Mouse (Mus musculus): ENCODE measurements at regions not wholly inside any gene's neighbourhood (a gene's known extent, or its start where the extent isn't known, plus 50 kb on each side); places are given as distances from the start of the nearest gene placed in this dataset.

- DNase-seq (ENCODE audit: low spot score) = no peak
Observed at GRCm38 (mm10) chr17:47064592-47065306, 54.4 kb upstream of the Ubr2 start.

GRCm38 (mm10) chr17:47064006-47064405, 53.6 kb upstream of the Ubr2 start:
- no peak for DNase-seq (ENCODE audit: low spot score)

DNA sequence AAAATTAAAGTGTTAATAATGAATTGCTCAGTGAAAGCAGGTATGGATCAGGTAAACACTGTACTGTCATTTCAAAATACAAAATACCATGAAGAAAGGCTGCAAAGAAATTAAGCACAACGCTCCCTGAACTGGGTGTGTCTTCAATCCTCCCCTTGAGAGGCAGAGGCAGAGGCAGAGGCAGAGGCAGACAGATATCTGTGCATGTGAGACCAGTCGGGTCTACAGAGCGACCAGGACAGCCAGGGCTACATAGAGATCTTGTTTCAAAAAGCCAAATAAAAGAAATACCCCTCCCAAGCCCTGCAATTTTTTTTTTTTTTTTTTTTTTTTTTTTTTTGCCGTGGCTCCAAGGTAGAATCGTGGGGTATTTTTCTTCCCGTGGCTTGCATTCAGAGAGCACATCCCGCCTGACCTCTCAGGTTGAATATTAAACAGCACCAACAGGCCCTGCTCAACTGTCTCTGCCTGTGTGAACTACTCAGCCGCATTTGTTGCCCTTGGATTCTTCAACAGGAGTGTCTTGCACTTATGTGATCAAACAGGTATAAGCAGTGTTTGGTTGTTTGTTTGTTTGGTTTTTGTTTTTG, 50.8 kb upstream of the Ubr2 start:
- DNase-seq (ENCODE audit: low spot score) = no peak
